Mouse (Mus musculus) lung, adult 2 months (tissue): ENCODE results near the gene Ptprb.

Source experiments
- CTCF ChIP-seq: fragments of 200-500 bp; IDR thresholded peaks from 2 replicates; pipeline ENCODE4 v1.5.1; 2011; ENCODE audit warnings: mild to moderate bottlenecking, low read length, control low read depth; ENCODE audit not compliant: insufficient read depth
- POLR2A ChIP-seq: fragments of 200-500 bp; IDR thresholded peaks from 2 replicates; pipeline ENCODE4 v1.6.1; 2011; ENCODE audit warnings: low read depth, mild to moderate bottlenecking, control low read depth, low read length, borderline replicate concordance; ENCODE audit errors: extremely low read depth

DNA sequence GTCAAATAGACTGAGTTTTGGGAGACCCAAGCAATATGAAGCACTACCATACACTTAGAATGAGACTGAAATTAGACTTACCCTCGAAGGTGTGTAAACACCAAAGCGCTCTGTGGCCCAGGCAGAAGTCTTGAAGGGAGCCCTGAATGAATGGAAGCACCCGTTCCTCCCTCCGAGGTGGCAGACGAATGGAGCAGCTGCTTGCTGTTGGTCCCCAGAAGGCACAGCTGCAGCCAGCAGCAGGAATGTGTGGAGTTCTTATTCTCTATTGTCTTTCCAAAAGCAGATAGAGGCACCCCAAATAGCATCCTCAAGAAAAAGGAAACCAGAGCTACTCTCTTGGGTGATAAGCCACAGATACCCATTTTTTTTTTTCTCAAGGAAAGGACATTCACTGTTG, 79.0 kb downstream of the Ptprb start:
- TF ChIP-seq POLR2A = no peak
- TF ChIP-seq CTCF = no peak
